In genomic region chr7:25297454-25298325, GRCm38 (mm10) we compare ENCODE assay signal across 8 mouse cellular contexts. TPM values are rescaled to one million over a fixed set of nuclear protein-coding genes. Genes with fewer than 3 reads are reported as not detected.
A peak's percentile ranks its signal among the peaks of the same experiment; 100 is the strongest.
DNase-seq lines count a peak whose midpoint lies in the region; ATAC-seq and TF ChIP-seq lines count a peak whose summit lies in the region.

Gene Pafah1b3 (minus strand): TSS chr7:25297986.

- under 1% methylated on average over 51 of the region's 52 CpGs for WGBS in embryonic facial prominence, embryonic 11.5 days
- under 1% methylated on average over 52 of the region's 52 CpGs for WGBS in heart, embryonic 10.5 days
- under 1% methylated on average over 52 of the region's 52 CpGs for WGBS in kidney, embryonic 15.5 days
- under 1% methylated on average over 51 of the region's 52 CpGs for WGBS in limb, embryonic 15.5 days
- under 1% methylated on average over 50 of the region's 52 CpGs for WGBS in midbrain, postnatal 0 days
- WGBS in stomach, embryonic 15.5 days = under 1% methylated on average over 52 of the region's 52 CpGs

- DNase-seq in 3T3-L1 (ENCODE audit: low read depth, low spot score) = peak; percentile 95
- peak; percentile 73 for DNase-seq in adrenal gland, adult 8-10 months
- DNase-seq in embryonic facial prominence, embryonic 11.5 days (ENCODE audit: low spot score) = peak; percentile 97
- DNase-seq in heart, embryonic 10.5 days (ENCODE audit: low spot score) = peak; percentile 96
- DNase-seq in midbrain, postnatal 0 days (ENCODE audit: low spot score) = peak; percentile 98

- peak; percentile 88 for ATAC-seq in embryonic facial prominence, embryonic 11.5 days (replicated peaks; ENCODE audit: insufficient number of reproducible peaks, low FRiP score, low TSS enrichment, low read depth)
- peak; percentile 95 for ATAC-seq in kidney, embryonic 15.5 days (replicated peaks; ENCODE audit: low FRiP score)
- peak; percentile 81 for ATAC-seq in limb, embryonic 15.5 days (ENCODE audit: insufficient number of reproducible peaks, low FRiP score, low TSS enrichment, low read depth)
- peak; percentile 87 for ATAC-seq in midbrain, postnatal 0 days (ENCODE audit: low FRiP score)
- peak; percentile 91 for ATAC-seq in stomach, embryonic 15.5 days (ENCODE audit: insufficient read depth, low FRiP score, low read depth)

- H3K27me3 ChIP-seq in embryonic facial prominence, embryonic 11.5 days (ENCODE audit: control insufficient read depth, insufficient read depth, low read length) = no peaks in the 10 kb centered on the region
- H3K27me3 ChIP-seq in heart, embryonic 10.5 days (ENCODE audit: insufficient read depth, poor library complexity, severe bottlenecking) = no peaks in the 10 kb centered on the region
- no peaks in the 10 kb centered on the region for H3K27me3 ChIP-seq in kidney, embryonic 15.5 days
- no peaks in the 10 kb centered on the region for H3K27me3 ChIP-seq in limb, embryonic 15.5 days
- H3K27me3 ChIP-seq in midbrain, postnatal 0 days (ENCODE audit: insufficient read depth, low read length) = no peaks in the 10 kb centered on the region
- H3K27me3 ChIP-seq in stomach, embryonic 15.5 days (replicated peaks) = no peaks in the 10 kb centered on the region

- H3K4me3 ChIP-seq in embryonic facial prominence, embryonic 11.5 days (ENCODE audit: low read depth, low read length) = peak within 1 kb of the TSS; percentile 65
- peak within 1 kb of the TSS; percentile 93 for H3K4me3 ChIP-seq in heart, embryonic 10.5 days
- peak within 1 kb of the TSS; percentile 66 for H3K4me3 ChIP-seq in kidney, embryonic 15.5 days (replicated peaks)
- peak within 1 kb of the TSS; percentile 70 for H3K4me3 ChIP-seq in limb, embryonic 15.5 days
- H3K4me3 ChIP-seq in midbrain, postnatal 0 days (ENCODE audit: low read depth, low read length) = peak within 1 kb of the TSS; percentile 73
- peak within 1 kb of the TSS; percentile 70 for H3K4me3 ChIP-seq in stomach, embryonic 15.5 days (replicated peaks)

- H3K4me2 ChIP-seq in embryonic facial prominence, embryonic 11.5 days (ENCODE audit: low read depth, low read length) = peak within 1 kb of the TSS; percentile 78
- H3K4me2 ChIP-seq in kidney, embryonic 15.5 days = peak within 1 kb of the TSS; percentile 76
- peak within 1 kb of the TSS; percentile 76 for H3K4me2 ChIP-seq in limb, embryonic 15.5 days
- H3K4me2 ChIP-seq in midbrain, postnatal 0 days (ENCODE audit: low read depth, low read length, poor library complexity, severe bottlenecking) = peak within 1 kb of the TSS; percentile 55
- peak within 1 kb of the TSS; percentile 92 for H3K4me2 ChIP-seq in stomach, embryonic 15.5 days

- peak within 1 kb of the TSS; percentile 87 for H3K9ac ChIP-seq in embryonic facial prominence, embryonic 11.5 days (replicated peaks; ENCODE audit: low read length)
- H3K9ac ChIP-seq in kidney, embryonic 15.5 days = peak within 1 kb of the TSS; percentile 70
- H3K9ac ChIP-seq in limb, embryonic 15.5 days = peak within 1 kb of the TSS; percentile 83
- H3K9ac ChIP-seq in midbrain, postnatal 0 days (replicated peaks; ENCODE audit: low read length, poor library complexity, severe bottlenecking) = peak within 1 kb of the TSS; percentile 68
- peak within 1 kb of the TSS; percentile 76 for H3K9ac ChIP-seq in stomach, embryonic 15.5 days

- H3K27ac ChIP-seq in embryonic facial prominence, embryonic 11.5 days (replicated peaks; ENCODE audit: low read depth, low read length) = peak within 1 kb of the TSS; percentile 96
- H3K27ac ChIP-seq in heart, embryonic 10.5 days = peak within 1 kb of the TSS; percentile 98
- peak within 1 kb of the TSS; percentile 94 for H3K27ac ChIP-seq in kidney, embryonic 15.5 days
- H3K27ac ChIP-seq in limb, embryonic 15.5 days = peak within 1 kb of the TSS; percentile 94
- H3K27ac ChIP-seq in midbrain, postnatal 0 days (ENCODE audit: low read depth, low read length) = peak within 1 kb of the TSS; percentile 91
- H3K27ac ChIP-seq in stomach, embryonic 15.5 days = peak within 1 kb of the TSS; percentile 98

- no peaks in the 10 kb centered on the region for H3K4me1 ChIP-seq in embryonic facial prominence, embryonic 11.5 days (ENCODE audit: control insufficient read depth, insufficient read depth, low read length)
- peaks cover 38% of the 10 kb centered on the region for H3K4me1 ChIP-seq in heart, embryonic 10.5 days
- H3K4me1 ChIP-seq in kidney, embryonic 15.5 days = peaks cover 31% of the 10 kb centered on the region
- peaks cover 27% of the 10 kb centered on the region for H3K4me1 ChIP-seq in limb, embryonic 15.5 days
- H3K4me1 ChIP-seq in midbrain, postnatal 0 days (ENCODE audit: insufficient read depth, low read length) = peaks cover 6% of the 10 kb centered on the region; the same call in 1 of the 2 replicates
- H3K4me1 ChIP-seq in stomach, embryonic 15.5 days = peaks cover 14% of the 10 kb centered on the region

- peaks cover 2% of the 10 kb centered on the region for H3K36me3 ChIP-seq in embryonic facial prominence, embryonic 11.5 days (replicated peaks; ENCODE audit: control insufficient read depth, insufficient read depth, low read depth, low read length)
- peaks cover 34% of the 10 kb centered on the region for H3K36me3 ChIP-seq in heart, embryonic 10.5 days
- peaks cover 31% of the 10 kb centered on the region for H3K36me3 ChIP-seq in kidney, embryonic 15.5 days
- peaks cover 32% of the 10 kb centered on the region for H3K36me3 ChIP-seq in limb, embryonic 15.5 days
- peaks cover 19% of the 10 kb centered on the region for H3K36me3 ChIP-seq in midbrain, postnatal 0 days (ENCODE audit: insufficient read depth, low read length)
- H3K36me3 ChIP-seq in stomach, embryonic 15.5 days = peaks cover 18% of the 10 kb centered on the region

- peak; percentile 64 for TF ChIP-seq CTCF in midbrain, postnatal 0 days (IDR thresholded peaks at IDR 0.05)

- H3K9me3 ChIP-seq in embryonic facial prominence, embryonic 11.5 days (replicated peaks; ENCODE audit: control insufficient read depth, low read length) = no peaks in the 10 kb centered on the region
- H3K9me3 ChIP-seq in heart, embryonic 10.5 days = no peaks in the 10 kb centered on the region
- H3K9me3 ChIP-seq in kidney, embryonic 15.5 days (replicated peaks) = no peaks in the 10 kb centered on the region
- no peaks in the 10 kb centered on the region for H3K9me3 ChIP-seq in limb, embryonic 15.5 days
- H3K9me3 ChIP-seq in midbrain, postnatal 0 days (ENCODE audit: low read length) = no peaks in the 10 kb centered on the region
- no peaks in the 10 kb centered on the region for H3K9me3 ChIP-seq in stomach, embryonic 15.5 days

RNA-seq across cellular contexts. Expression of gene Pafah1b3, which starts in this region (rescaled TPM):
- total RNA-seq in adrenal gland, adult 8-10 months (2022) = 10 to 100 TPM; 34.0 to 48.5 (median 42.5) TPM
- 287 and 312 TPM in 2 replicates for polyA plus RNA-seq in embryonic facial prominence, embryonic 11.5 days (2014; fragmentation: Nextera tagmentation; extraction: Ambion mirVana)
- polyA plus RNA-seq in heart, embryonic 10.5 days (2016; fragmentation: Nextera tagmentation; extraction: Ambion mirVana) = 147 and 189 TPM in 2 replicates
- polyA plus RNA-seq in kidney, embryonic 15.5 days (2015; fragmentation: Nextera tagmentation; extraction: Ambion mirVana) = 181 and 191 TPM in 2 replicates
- polyA plus RNA-seq in limb, embryonic 15.5 days (2015; fragmentation: Nextera tagmentation; extraction: Ambion mirVana) = 176 and 198 TPM in 2 replicates
- total RNA-seq in midbrain, postnatal 0 days (2014; rRNA removed) = 595 and 661 TPM in 2 replicates
- polyA plus RNA-seq in midbrain, postnatal 0 days (2015; fragmentation: Nextera tagmentation; extraction: Ambion mirVana) = 604 and 629 TPM in 2 replicates
- polyA plus RNA-seq in stomach, embryonic 15.5 days (2015; fragmentation: Nextera tagmentation; extraction: Ambion mirVana) = 201 and 215 TPM in 2 replicates

Comparison
In these comparisons a context has a peak if more than half of its experiments do, and no peak if none do; other contexts are left out.
1. Peak in every context shown above with its lines: DNase-seq, ATAC-seq, H3K4me3 ChIP-seq and H3K27ac ChIP-seq.
2. RNA of gene Pafah1b3 (total RNA-seq): 595 to 661 TPM in midbrain, postnatal 0 days; 34.0 to 48.5 TPM in adrenal gland, adult 8-10 months; every median in the first group is over 10 times any median in the second.